Mouse (Mus musculus) heart, embryonic 12.5 days (tissue): ENCODE measurements around the gene Wbp11. TPM values are rescaled to one million over a fixed set of nuclear protein-coding genes. Genes with fewer than 3 reads are reported as not detected.

ENCODE experiments used
- ATAC-seq: fragments of 200-750 bp; cut with Nextera tagmentation; 2 replicates; pipeline ENCODE4 v1.8.0; 2017; ENCODE audit warnings: moderate TSS enrichment, moderate library complexity; ENCODE audit not compliant: insufficient number of reproducible peaks, low FRiP score
- H3K27ac ChIP-seq: fragments of 300-500 bp; sonication (generic); 2 replicates; pipeline ENCODE4 v1.5.1; 2016; ENCODE audit warnings: mild to moderate bottlenecking, moderate library complexity; ENCODE audit not compliant: poor library complexity, severe bottlenecking
- H3K27me3 ChIP-seq: fragments of 300-500 bp; sonication (generic); replicated peaks from 2 replicates; pipeline ENCODE4 v1.6.1; 2016; ENCODE audit warnings: mild to moderate bottlenecking, moderate library complexity
- H3K36me3 ChIP-seq: fragments of 300-500 bp; sonication (generic); 2 replicates; pipeline ENCODE4 v1.6.1; 2016; ENCODE audit warnings: mild to moderate bottlenecking, moderate library complexity
- H3K4me1 ChIP-seq: fragments of 300-500 bp; sonication (generic); replicated peaks from 2 replicates; pipeline ENCODE4 v1.6.1; 2016; ENCODE audit warnings: mild to moderate bottlenecking
- H3K4me2 ChIP-seq: fragments of 300-500 bp; sonication (generic); 2 replicates; pipeline ENCODE4 v1.6.1; 2016; ENCODE audit warnings: mild to moderate bottlenecking, moderate library complexity
- H3K4me3 ChIP-seq: fragments of 300-500 bp; sonication (generic); 2 replicates; pipeline ENCODE4 v1.5.1; 2016; ENCODE audit warnings: mild to moderate bottlenecking
- H3K9ac ChIP-seq: fragments of 300-500 bp; sonication (generic); 2 replicates; pipeline ENCODE4 v1.6.1; 2016; ENCODE audit warnings: mild to moderate bottlenecking, moderate library complexity
- H3K9me3 ChIP-seq: fragments of 300-500 bp; sonication (generic); replicated peaks from 2 replicates; pipeline ENCODE4 v1.6.1; 2016; ENCODE audit warnings: mild to moderate bottlenecking, moderate library complexity
- WGBS: fragments of 180-500 bp; shearing (Covaris S2); methylation state at CpG from one replicate; pipeline ENCODE4 v1.1.7; 2016; 5-methylcytosine and 5-hydroxymethylcytosine counted together
- polyA plus RNA-seq: library from polyadenylated mRNA; unstranded; fragments of >200 nt; fragmentation: Nextera tagmentation; extraction: Ambion mirVana; gene quantifications from 2 replicates; pipeline ENCODE4 v1.2.1, GENCODE M21; 2016

Wbp11 gene
- 90.5 and 91.8 TPM in 2 replicates for polyA plus RNA-seq

DNA sequence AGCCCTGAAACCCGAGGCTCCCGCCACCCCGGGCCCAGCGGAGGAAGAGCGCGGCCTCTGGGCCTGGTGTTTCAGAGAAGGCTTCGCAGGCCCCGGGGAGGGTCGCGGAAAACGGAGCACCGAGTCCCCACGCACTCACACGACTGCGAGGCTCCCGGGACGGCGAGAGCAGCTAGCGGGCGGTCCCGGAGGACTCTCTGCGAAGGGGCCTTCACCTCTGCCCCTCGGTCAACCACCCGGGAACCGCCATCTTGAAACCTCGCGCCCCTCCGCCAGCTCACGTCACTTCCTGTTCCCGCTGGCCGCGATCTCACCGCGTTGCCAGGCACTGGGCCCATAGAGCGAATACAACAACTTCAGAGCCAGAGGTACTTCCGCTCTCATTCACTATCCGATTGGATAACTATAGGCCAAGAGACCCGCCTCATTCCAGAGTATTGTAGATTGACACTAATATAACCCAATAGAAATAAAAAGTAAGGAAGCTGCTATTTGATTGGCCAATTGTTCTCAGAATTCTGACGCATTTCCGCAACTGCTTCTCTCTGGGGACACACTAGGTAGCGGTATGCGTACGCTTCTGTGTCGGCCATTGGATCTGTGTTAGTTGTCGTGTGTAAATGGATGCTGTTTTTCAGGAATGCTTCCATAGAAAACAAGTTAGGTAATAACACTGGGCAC is at the start of gene Wbp11:
Gene Wbp11 (minus strand): TSS at position 353 of the 681 bp plus-strand sequence.
- WGBS = under 1% methylated on average over 45 of the region's 45 CpGs
- peaks cover 20% of the 10 kb centered on the region for H3K36me3 ChIP-seq
- ATAC-seq = peak; percentile 100
- H3K4me2 ChIP-seq = peak within 1 kb of the TSS; percentile 79
- peak within 1 kb of the TSS; percentile 99 for H3K4me3 ChIP-seq
- H3K4me1 ChIP-seq = peaks cover 6% of the 10 kb centered on the region; the same call in 1 of the 2 replicates
- H3K27me3 ChIP-seq = no peaks in the 10 kb centered on the region
- peak within 1 kb of the TSS; percentile 100 for H3K9ac ChIP-seq
- peak within 1 kb of the TSS; percentile 87 for H3K27ac ChIP-seq
- H3K9me3 ChIP-seq = no peaks in the 10 kb centered on the region

DNA sequence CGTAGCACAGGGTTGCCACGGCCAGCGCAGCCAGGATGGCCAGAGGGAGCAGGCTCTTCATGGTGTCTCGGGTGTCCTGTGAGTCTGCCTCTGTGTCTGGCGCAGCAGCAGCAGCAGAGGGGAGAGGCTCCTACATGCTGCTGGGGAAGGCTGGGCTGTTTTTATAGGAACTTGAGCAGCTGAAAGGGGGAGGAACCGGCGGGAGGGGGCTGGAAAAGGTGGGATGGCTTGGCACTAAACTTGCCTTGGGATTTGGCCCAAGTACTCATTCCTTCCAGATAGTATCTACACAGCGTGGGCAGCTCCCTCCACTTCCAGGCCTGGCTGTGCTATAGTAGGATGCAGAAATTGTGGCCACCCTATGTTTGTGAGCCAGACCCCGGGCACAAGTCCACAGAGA is 47.6 kb upstream of the Wbp11 start, which contains the start of gene Mgp:
Gene Mgp (minus strand): TSS at position 154 of the 400 bp plus-strand sequence.
- Histone ChIP-seq H3K4me3 (peak within 1 kb of the TSS; percentile 43), H3K9me3 (no peaks in the 10 kb centered on the region), H3K27me3 (no peaks in the 10 kb centered on the region), H3K4me2 (peak within 1 kb of the TSS; percentile 60), H3K27ac (peak within 1 kb of the TSS; percentile 79; the same call in 1 of the 2 replicates), H3K9ac (peak within 1 kb of the TSS; percentile 57), H3K4me1 (peaks cover 21% of the 10 kb centered on the region), H3K36me3 (peaks cover 3% of the 10 kb centered on the region; the same call in 1 of the 2 replicates)
- WGBS = 15% methylated on average over 9 of the region's 9 CpGs
- ATAC-seq = peak; percentile 75

DNA sequence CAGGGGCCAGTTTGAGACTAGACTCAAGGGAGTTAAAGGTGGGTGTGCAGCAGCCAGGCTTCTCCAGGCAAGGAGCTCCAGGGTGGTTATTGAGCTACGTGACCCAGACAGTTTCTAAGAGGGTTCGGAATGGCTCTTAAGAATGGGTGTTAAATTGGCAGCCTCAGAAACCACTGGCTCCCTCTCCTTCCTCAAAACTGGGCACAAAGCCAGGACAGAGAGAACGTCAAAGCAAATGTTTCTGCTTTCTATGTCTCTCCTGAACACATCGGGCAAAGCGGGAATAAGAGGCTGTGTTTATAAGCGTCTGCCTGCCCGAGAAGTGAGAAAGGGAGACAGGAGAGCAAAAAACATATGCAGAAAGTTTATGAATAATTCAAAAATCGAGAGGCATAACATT is 46.6 kb upstream of the Wbp11 start:
- Histone ChIP-seq H3K27me3 (no peaks in the 10 kb centered on the region), H3K27ac (peak overlapping the region; percentile 48; the same call in 1 of the 2 replicates)

DNA sequence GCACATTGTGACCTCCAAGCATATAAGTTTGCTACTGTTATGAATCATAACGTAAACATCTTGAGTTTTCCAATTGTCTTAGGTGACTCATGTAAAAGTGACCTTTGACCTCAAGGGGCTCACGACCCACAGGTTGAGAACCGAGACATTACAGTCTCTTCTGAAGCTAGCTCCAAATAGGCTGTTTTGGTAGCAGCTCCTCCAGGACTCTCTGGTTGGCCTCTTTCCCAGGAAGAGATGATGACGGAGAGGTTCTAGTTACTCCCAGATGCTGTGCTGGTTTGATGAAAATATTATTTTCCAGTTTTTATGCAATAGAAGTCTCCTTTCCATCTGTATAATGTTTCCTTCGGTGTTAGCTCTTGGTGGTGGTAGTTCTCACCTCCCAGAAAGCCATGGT is 40.9 kb upstream of the Wbp11 start:
- no peak overlapping the region for H3K9ac ChIP-seq
- no peak overlapping the region for H3K27ac ChIP-seq
- WGBS = 71% methylated on average over 5 of the region's 5 CpGs
- no peak overlapping the region for H3K4me2 ChIP-seq
- no peaks in the 10 kb centered on the region for H3K27me3 ChIP-seq
- peaks cover 6% of the 10 kb centered on the region; the same call in 1 of the 2 replicates for H3K4me1 ChIP-seq
- ATAC-seq = no peak
- H3K9me3 ChIP-seq = no peaks in the 10 kb centered on the region
- peaks cover 3% of the 10 kb centered on the region; the same call in 1 of the 2 replicates for H3K36me3 ChIP-seq
- no peak overlapping the region for H3K4me3 ChIP-seq

More for the DNA sequence above, 46.6 kb upstream of the Wbp11 start:
- Histone ChIP-seq H3K4me2 (peak overlapping the region; percentile 60), H3K9ac (0 out of 2 replicates have a peak overlapping the region, but pooled peaks have one; percentile 41), H3K4me3 (peak overlapping the region; percentile 40), H3K4me1 (peaks cover 21% of the 10 kb centered on the region), H3K9me3 (no peaks in the 10 kb centered on the region), H3K36me3 (peaks cover 3% of the 10 kb centered on the region; the same call in 1 of the 2 replicates)
- 24% methylated on average over 8 of the region's 8 CpGs for WGBS
- ATAC-seq = no peak

DNA sequence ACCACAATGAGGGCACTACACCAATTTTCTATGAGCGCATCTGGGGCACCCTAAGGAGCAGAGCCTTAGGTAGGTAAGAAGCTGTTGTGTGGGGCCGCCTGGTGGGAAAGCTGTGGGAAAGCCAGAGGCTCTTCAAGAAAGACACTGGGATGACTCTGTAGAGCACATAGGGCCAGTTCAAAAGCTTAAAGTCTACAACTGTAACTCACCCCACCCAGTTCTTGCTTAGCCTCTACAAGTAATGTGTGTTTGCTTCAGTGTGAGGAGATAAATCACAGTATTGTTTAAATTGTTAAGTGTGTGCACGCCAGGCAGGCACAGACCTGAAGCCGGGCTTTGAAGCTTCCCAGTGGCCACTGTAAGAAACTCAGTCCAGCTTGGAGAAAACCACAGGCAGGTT is 38.1 kb upstream of the Wbp11 start:
- H3K4me1 ChIP-seq = peaks cover 4% of the 10 kb centered on the region; the same call in 1 of the 2 replicates
- no peak overlapping the region for H3K9ac ChIP-seq
- ATAC-seq = no peak
- H3K4me2 ChIP-seq = no peak overlapping the region
- H3K36me3 ChIP-seq = no peaks in the 10 kb centered on the region
- H3K27me3 ChIP-seq = no peaks in the 10 kb centered on the region
- WGBS = 75% methylated on average over 4 of the region's 4 CpGs
- no peak overlapping the region for H3K4me3 ChIP-seq
- no peak overlapping the region for H3K27ac ChIP-seq
- H3K9me3 ChIP-seq = no peaks in the 10 kb centered on the region

DNA sequence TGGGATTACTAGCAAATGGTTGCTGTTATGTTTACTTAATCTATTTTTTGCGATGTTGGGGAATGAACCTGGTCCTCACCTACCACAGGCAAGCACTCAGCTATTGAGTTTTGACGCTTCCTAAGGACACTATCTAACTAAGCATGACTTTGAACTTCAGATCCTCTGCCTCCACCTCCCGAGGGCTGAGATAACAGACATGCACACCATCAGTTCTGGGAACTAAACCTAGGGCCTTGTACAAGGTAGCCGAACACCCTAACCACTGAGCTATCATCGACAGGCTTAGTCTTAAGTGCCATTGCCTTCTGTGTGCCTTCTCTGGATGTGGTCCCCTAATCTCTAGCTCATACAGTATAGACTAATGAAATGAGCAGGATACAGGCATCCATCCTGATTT is 37.3 kb upstream of the Wbp11 start:
- no peak overlapping the region for H3K4me2 ChIP-seq
- no peaks in the 10 kb centered on the region for H3K36me3 ChIP-seq
- H3K9ac ChIP-seq = no peak overlapping the region
- 77% methylated on average over 5 of the region's 5 CpGs for WGBS
- no peak overlapping the region for H3K27ac ChIP-seq
- no peaks in the 10 kb centered on the region for H3K9me3 ChIP-seq
- H3K4me1 ChIP-seq = peaks cover 11% of the 10 kb centered on the region
- no peak overlapping the region for H3K4me3 ChIP-seq
- H3K27me3 ChIP-seq = no peaks in the 10 kb centered on the region
- ATAC-seq = no peak

DNA sequence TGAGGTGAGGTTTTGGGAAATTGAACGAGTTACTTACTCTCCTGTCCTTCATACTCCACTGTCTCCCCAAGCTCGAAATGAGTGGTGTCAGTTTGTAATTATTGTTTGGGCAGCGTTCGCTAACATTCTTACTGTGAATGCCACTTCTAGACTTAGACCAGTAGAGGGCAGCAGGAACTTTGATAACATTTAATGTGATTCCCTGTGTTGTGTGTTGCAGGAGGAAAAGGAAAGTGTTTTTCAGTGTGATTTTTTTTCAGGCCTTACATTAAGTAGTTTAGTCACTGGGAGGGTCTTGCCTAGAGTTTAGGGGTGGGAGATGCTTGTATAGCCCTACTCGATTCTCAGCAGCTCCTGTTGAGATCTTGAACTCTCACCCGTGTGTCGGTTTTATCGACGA is 33.0 kb upstream of the Wbp11 start:
- Histone ChIP-seq H3K36me3 (no peaks in the 10 kb centered on the region), H3K9me3 (no peaks in the 10 kb centered on the region), H3K4me1 (peaks cover 50% of the 10 kb centered on the region), H3K27me3 (no peaks in the 10 kb centered on the region), H3K27ac (no peak overlapping the region; the same call in 1 of the 2 replicates), H3K4me3 (no peak overlapping the region), H3K9ac (peak overlapping the region; percentile 52; the same call in 1 of the 2 replicates), H3K4me2 (no peak overlapping the region)
- ATAC-seq = no peak
- WGBS = 39% methylated on average over 9 of the region's 9 CpGs

DNA sequence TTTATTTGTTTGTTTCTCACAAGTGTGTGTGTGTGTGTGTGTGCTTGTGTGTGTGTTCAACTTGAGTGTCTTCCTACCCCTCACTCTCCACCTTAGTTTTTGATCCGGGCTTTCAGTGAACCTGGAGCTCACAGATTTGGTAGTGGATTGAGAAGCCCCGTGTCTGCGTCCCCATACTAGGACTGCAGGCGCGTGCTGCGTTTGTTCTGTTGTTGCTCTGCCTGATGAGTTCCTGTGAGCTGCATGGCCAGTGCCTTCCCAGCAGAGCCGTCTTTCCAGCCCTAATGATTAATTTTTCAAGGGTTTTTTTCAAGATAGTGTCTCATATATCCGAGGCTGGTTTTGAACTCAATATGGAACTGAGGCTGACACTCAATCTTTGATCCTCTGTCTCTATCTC is 30.4 kb upstream of the Wbp11 start:
- Histone ChIP-seq H3K27ac (peak overlapping the region; percentile 98), H3K4me1 (peaks cover 67% of the 10 kb centered on the region), H3K9me3 (no peaks in the 10 kb centered on the region), H3K9ac (no peak overlapping the region), H3K36me3 (0 out of 2 replicates have a peak, but pooled peaks cover 3% of the 10 kb centered on the region), H3K27me3 (no peaks in the 10 kb centered on the region), H3K4me2 (peak overlapping the region; percentile 66), H3K4me3 (no peak overlapping the region)
- no peak for ATAC-seq
- WGBS = 42% methylated on average over 8 of the region's 8 CpGs

DNA sequence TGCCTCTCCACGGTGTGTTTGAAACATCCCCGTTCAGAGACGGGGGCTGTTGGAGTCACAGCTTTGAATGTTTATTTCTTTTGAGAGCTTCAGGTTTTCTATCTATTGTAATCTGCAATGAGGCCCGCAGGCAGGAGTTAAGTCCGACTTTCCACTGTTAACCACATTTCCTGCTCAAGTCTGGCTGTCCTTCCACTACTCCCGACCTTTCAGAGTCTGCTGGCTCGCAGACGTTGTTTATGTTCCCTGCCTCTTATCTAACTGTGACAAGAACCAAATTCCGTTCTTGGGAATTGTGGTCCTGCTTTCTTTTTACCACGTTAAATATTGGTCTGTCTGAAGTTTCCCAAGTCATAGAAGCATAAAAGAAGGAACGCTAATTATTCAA is 29.8 kb upstream of the Wbp11 start:
- Histone ChIP-seq H3K4me2 (peak overlapping the region; percentile 66), H3K9me3 (no peaks in the 10 kb centered on the region), H3K4me3 (peak overlapping the region; percentile 49), H3K27ac (peak overlapping the region; percentile 98), H3K4me1 (peaks cover 70% of the 10 kb centered on the region), H3K27me3 (no peaks in the 10 kb centered on the region), H3K9ac (peak overlapping the region; percentile 67), H3K36me3 (0 out of 2 replicates have a peak, but pooled peaks cover 3% of the 10 kb centered on the region)
- ATAC-seq = peak; percentile 77
- WGBS = 4% methylated on average over 11 of the region's 11 CpGs

DNA sequence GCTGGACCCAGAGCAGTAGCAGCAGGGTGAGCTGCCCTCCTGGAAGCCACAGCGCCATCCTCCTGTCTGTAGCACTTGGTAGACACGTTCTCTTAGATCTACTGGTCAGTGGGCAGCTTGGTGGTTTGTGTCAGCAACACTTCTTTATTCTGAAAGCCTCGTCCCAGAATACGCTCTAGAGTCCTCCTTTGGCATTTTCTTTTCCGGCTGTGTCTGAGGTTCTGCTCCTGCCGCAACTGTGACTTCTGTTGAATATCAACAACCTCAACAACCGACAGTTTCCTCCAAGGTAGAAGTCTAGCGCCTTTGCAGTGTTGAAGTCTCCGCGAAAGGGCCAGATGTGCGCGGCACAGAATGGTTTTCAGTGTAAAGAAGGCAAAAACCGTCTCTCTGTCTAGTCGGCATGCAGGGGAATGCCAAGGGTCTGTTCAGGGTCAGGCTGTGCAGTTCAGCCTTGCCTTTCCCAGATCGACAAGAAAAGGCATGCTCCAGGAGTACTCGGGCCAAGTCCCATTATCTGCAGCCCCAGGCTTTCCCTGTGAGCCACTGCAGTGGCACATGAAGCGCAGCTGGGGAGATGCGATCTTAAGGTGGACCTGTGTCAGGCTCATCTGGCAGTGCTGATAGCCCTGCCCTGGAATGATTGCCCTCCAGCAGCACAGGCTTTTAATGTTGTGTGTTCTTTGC is 29.3 kb upstream of the Wbp11 start, which contains the start of gene Art4:
Gene Art4 (minus strand): TSS at position 548 of the 687 bp plus-strand sequence.
- 8% methylated on average over 18 of the region's 18 CpGs for WGBS
- H3K4me1 ChIP-seq = peaks cover 75% of the 10 kb centered on the region
- H3K9me3 ChIP-seq = no peaks in the 10 kb centered on the region
- peak within 1 kb of the TSS; percentile 67 for H3K9ac ChIP-seq
- peak within 1 kb of the TSS; percentile 49 for H3K4me3 ChIP-seq
- H3K27ac ChIP-seq = peak within 1 kb of the TSS; percentile 98
- peak within 1 kb of the TSS; percentile 66 for H3K4me2 ChIP-seq
- peak; percentile 91 for ATAC-seq
- 0 out of 2 replicates have a peak, but pooled peaks cover 3% of the 10 kb centered on the region for H3K36me3 ChIP-seq
- no peaks in the 10 kb centered on the region for H3K27me3 ChIP-seq

DNA sequence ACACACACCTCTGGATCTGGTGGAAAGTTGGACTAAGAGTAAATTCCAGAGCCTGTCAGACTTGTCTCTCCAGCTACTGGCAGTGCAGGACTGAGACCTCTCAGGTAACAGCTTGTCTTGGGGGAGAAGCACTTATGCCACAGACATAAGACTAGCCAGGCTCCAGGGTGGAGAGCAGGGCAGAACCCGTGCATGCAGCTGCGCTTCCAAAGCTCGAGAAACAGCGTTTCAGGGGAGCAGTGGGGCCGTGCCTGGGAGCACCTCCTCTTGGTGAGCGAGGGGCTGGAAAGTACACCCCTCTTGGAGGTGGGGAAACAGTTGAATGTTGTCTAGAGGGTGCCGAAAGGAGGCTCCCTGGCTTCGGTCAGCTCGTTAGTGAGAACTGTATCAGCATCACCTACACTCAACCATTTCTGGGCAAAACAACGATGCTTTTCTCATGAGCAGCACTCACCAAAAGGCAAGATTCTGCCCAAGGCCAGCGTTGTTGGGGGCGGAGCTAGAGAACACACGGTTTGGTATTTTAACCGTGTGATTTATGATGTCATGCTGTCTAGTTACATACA is 28.1 kb upstream of the Wbp11 start:
- Histone ChIP-seq H3K27me3 (no peaks in the 10 kb centered on the region), H3K9ac (peak overlapping the region; percentile 64), H3K9me3 (no peaks in the 10 kb centered on the region), H3K4me1 (peaks cover 71% of the 10 kb centered on the region), H3K4me3 (peak overlapping the region; percentile 46), H3K27ac (peak overlapping the region; percentile 90), H3K4me2 (peak overlapping the region; percentile 67), H3K36me3 (peaks cover 10% of the 10 kb centered on the region)
- peak; percentile 56 for ATAC-seq
- WGBS = 19% methylated on average over 14 of the region's 14 CpGs
